Mouse (Mus musculus) small intestine, adult 2 months (tissue): ENCODE data around the gene Itsn1. TPM values are rescaled to one million over a fixed set of nuclear protein-coding genes. Genes with fewer than 3 reads are reported as not detected.

ENCODE experiments used
- H3K27ac ChIP-seq: fragments of 200-500 bp; 2 replicates; pipeline ENCODE4 v1.5.1; 2012; ENCODE audit warnings: low read depth, low read length, control low read depth, inconsistent platforms; ENCODE audit not compliant: insufficient read depth
- H3K27me3 ChIP-seq: fragments of 200-500 bp; 2 replicates; pipeline ENCODE4 v1.6.1; 2012; ENCODE audit warnings: mild to moderate bottlenecking, moderate library complexity, low read length, inconsistent platforms; ENCODE audit not compliant: control insufficient read depth, insufficient read depth
- H3K36me3 ChIP-seq: fragments of 200-500 bp; 2 replicates; pipeline ENCODE4 v1.6.1; 2012; ENCODE audit warnings: mild to moderate bottlenecking, low read length, control low read depth, inconsistent platforms; ENCODE audit not compliant: control insufficient read depth, insufficient read depth
- H3K4me1 ChIP-seq: fragments of 200-500 bp; 2 replicates; pipeline ENCODE4 v1.6.1; 2012; ENCODE audit warnings: low read length, inconsistent platforms, mixed read lengths; ENCODE audit not compliant: control insufficient read depth, insufficient read depth, insufficient read length
- H3K4me3 ChIP-seq: fragments of 200-500 bp; 2 replicates; pipeline ENCODE4 v1.5.1; 2012; ENCODE audit warnings: low read depth, mild to moderate bottlenecking, control low read depth, inconsistent platforms, low read length, moderate library complexity
- CTCF ChIP-seq: fragments of 200-500 bp; IDR thresholded peaks from 2 replicates; pipeline ENCODE4 v1.5.1; 2012; ENCODE audit warnings: low read depth, mild to moderate bottlenecking, control low read depth, inconsistent platforms, low read length, moderate library complexity, mixed read lengths; ENCODE audit not compliant: insufficient replicate concordance, insufficient read length; ENCODE audit errors: extremely low read depth
- POLR2A ChIP-seq: fragments of 200-500 bp; IDR thresholded peaks from 2 replicates; pipeline ENCODE4 v1.6.1; 2012; ENCODE audit warnings: low read depth, mild to moderate bottlenecking, control low read depth, inconsistent platforms, low read length, moderate library complexity
- WGBS: fragments of 180-500 bp; shearing (Covaris S2); methylation state at CpG from one replicate; pipeline ENCODE4 v1.1.7; 2018; 5-methylcytosine and 5-hydroxymethylcytosine counted together
- polyA plus RNA-seq: library from polyadenylated mRNA; depleted of rRNA; stranded (reverse); fragments of >200 nt; gene quantifications from 2 replicates; pipeline ENCODE4 v1.2.3, GENCODE M21; 2012; rRNA removed

The Itsn1 gene
- polyA plus RNA-seq, 1 experiment, result 15.6 TPM

DNA sequence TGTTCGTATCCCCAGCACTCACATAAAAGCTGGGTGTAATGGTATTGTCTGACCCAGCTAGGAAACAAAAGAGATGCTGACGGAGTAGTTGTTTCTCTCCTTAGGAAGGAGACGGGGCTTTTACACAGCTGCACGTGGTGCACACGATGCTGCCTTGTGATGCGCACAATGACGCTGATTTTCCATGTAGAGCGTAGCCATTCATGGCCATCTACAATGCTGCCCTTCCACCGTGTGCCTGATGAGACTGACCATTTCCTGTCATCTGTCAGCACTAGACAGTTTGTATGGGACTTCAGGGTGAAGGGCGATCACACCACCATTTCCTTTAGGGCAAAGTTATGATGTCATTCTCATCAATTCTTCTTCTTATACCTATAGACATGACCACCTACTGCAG is 239.6 kb downstream of the Itsn1 start:
- no peaks in the 10 kb centered on the region for H3K4me1 ChIP-seq
- no peaks in the 10 kb centered on the region for H3K27me3 ChIP-seq
- TF ChIP-seq POLR2A, result no peak
- no peak for TF ChIP-seq CTCF
- no peak overlapping the region for H3K4me3 ChIP-seq
- H3K36me3 ChIP-seq, result no peaks in the 10 kb centered on the region
- H3K27ac ChIP-seq, result no peak overlapping the region
- 83% methylated on average over 10 of the region's 10 CpGs for WGBS

DNA sequence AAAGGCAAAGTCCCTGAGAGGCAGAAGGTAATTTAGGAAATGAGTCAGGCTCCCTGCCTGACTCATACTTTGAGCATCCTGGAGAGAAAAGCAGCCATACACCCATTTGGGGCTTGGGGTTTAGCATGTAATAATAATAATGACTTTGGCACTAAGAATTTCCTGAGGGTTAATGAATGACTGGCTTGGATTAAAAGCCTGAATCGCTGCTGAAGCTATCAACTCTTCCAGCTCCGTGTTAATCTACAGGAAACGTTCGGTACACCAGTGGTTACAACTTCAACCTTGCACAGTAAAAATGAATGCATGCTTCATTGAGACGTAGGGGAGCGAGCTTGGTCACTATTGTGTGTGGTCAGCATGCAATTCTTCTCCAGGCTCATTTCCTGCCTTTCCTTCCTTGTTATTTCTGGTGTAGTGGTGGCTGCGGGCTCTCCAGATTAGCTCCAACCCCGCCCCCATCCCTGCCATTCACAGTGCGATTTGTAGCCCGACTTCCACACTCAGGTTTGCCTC is 240.5 kb downstream of the Itsn1 start:
- Histone ChIP-seq H3K36me3 (no peaks in the 10 kb centered on the region), H3K4me1 (no peaks in the 10 kb centered on the region), H3K4me3 (no peak overlapping the region), H3K27me3 (no peaks in the 10 kb centered on the region), H3K27ac (no peak overlapping the region)
- no peak for TF ChIP-seq POLR2A
- no peak for TF ChIP-seq CTCF
- WGBS, result 18% methylated on average over 10 of the region's 10 CpGs

Other genes starting within 250 kb of the Itsn1 start
- 6.5 and 12.4 TPM in 2 replicates for gene Ifnar1, start 244.0 kb upstream of the Itsn1 start, polyA plus RNA-seq
- gene Ifngr2, start 182.2 kb upstream of the Itsn1 start, polyA plus RNA-seq, result 48.9 and 162 TPM in 2 replicates
- gene Tmem50b, start 131.5 kb upstream of the Itsn1 start, polyA plus RNA-seq, result 18.4 and 20.0 TPM in 2 replicates
- gene Dnajc28, start 110.3 kb upstream of the Itsn1 start, polyA plus RNA-seq, result 0.11 and 0.47 TPM in 2 replicates
- 10.9 and 22.3 TPM in 2 replicates for gene Gart, start 82.3 kb upstream of the Itsn1 start, polyA plus RNA-seq
- gene Son, start 81.8 kb upstream of the Itsn1 start, polyA plus RNA-seq, result 41.6 and 67.5 TPM in 2 replicates
- 3.8 and 8.6 TPM in 2 replicates for gene Donson, start 40.5 kb upstream of the Itsn1 start, polyA plus RNA-seq
- gene Cryzl1, start 306 bp upstream of the Itsn1 start, polyA plus RNA-seq, result 7.3 and 11.8 TPM in 2 replicates